Mouse (Mus musculus) testis, adult 2 months (tissue): ENCODE results near the gene Gpr183.

Experiments used
- CTCF ChIP-seq: fragments of 200-500 bp; IDR thresholded peaks from 2 replicates; pipeline ENCODE4 v1.5.1; 2012; ENCODE audit warnings: low read depth, mild to moderate bottlenecking, inconsistent platforms, low read length, moderate library complexity; ENCODE audit not compliant: control insufficient read depth, insufficient read depth, insufficient replicate concordance
- POLR2A ChIP-seq: fragments of 200-500 bp; IDR thresholded peaks from 2 replicates; pipeline ENCODE4 v1.6.1; 2012; ENCODE audit warnings: low read depth, mild to moderate bottlenecking, inconsistent platforms, low read length, moderate library complexity; ENCODE audit not compliant: control insufficient read depth

DNA sequence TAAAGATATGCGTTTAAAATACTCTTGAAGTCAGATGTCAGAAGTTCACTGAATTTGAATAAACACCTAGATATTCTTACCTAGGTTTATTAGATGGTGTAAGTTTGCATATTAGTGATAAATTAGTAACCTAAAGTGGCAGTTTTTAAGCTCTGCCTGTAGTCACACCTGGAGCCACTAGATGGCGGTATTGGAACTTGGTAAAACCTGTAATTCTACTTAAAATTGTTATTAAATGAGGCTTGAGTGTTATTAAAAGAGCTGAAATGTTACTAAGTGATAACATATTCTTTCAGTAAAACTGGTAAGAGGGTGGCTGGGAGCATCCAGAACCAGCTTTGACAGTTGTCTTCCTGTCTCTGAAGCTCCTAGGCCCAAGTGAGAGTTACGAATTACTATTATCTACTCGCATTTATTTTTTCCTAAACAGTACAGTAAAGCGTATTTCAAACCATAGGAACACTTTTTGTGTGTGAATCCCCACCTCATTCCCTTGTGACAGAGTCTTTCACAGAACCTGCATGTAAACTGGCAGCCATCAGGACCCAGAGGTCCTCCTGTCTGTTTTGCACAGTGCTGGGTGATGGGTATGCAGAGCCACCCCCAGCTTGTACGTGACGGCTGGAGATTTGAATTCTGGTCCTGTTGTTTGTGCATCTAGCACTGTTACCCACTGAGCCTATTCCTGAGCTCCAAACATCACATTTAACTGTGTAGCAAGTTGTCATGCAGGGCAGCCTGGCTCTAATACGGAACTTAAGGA is 36.4 kb downstream of the Gpr183 start:
- TF ChIP-seq POLR2A: no peak
- TF ChIP-seq CTCF: no peak
